Mouse (Mus musculus): ENCODE measurements around the gene Dapk1. TPM values are rescaled to one million over a fixed set of nuclear protein-coding genes. Genes with fewer than 3 reads are reported as not detected.

The Dapk1 gene
- polyA plus RNA-seq, 1 experiment from 2014 or later: 16.3 TPM

GRCm38 (mm10) chr13:60672882-60673675 lies 71.3 kb downstream of the Dapk1 start:
- DNase-seq (ENCODE audit: low spot score) (no peak), ATAC-seq (ENCODE audit: low read depth) (no peak)
- H3K27me3 ChIP-seq (replicated peaks; ENCODE audit: control insufficient read depth, insufficient read depth, low read length): no peaks in the 10 kb centered on the region
- H3K9ac ChIP-seq (ENCODE audit: low read depth, low read length): no peak overlapping the region
- 85% methylated on average over 11 of the region's 11 CpGs for WGBS
- H3K4me1 ChIP-seq (ENCODE audit: control insufficient read depth, insufficient read depth, low read length): peaks cover 13% of the 10 kb centered on the region
- H3K4me3 ChIP-seq (ENCODE audit: low read depth, low read length): no peak overlapping the region
- no peak overlapping the region for H3K4me2 ChIP-seq (ENCODE audit: low read depth, low read length)
- no peak overlapping the region for H3K27ac ChIP-seq (replicated peaks; ENCODE audit: low read depth, low read length)
- H3K9me3 ChIP-seq (ENCODE audit: control insufficient read depth, low read length): no peaks in the 10 kb centered on the region
- no peaks in the 10 kb centered on the region for H3K36me3 ChIP-seq (ENCODE audit: control insufficient read depth, insufficient read depth, low read length)

- no peaks in the 10 kb centered on the region for H3K36me3 ChIP-seq (ENCODE audit: control insufficient read depth, insufficient read depth, low read length)
- ATAC-seq (ENCODE audit: low read depth): no peak
- H3K27ac ChIP-seq (replicated peaks; ENCODE audit: low read depth, low read length): no peak overlapping the region
- no peak for DNase-seq (ENCODE audit: low spot score)
- WGBS: 23% methylated on average over 2 of the region's 2 CpGs
- no peak overlapping the region for H3K4me3 ChIP-seq (ENCODE audit: low read depth, low read length)
- no peak overlapping the region for H3K9ac ChIP-seq (ENCODE audit: low read depth, low read length)
- H3K4me1 ChIP-seq (ENCODE audit: control insufficient read depth, insufficient read depth, low read length): peaks cover 13% of the 10 kb centered on the region
- no peaks in the 10 kb centered on the region for H3K27me3 ChIP-seq (replicated peaks; ENCODE audit: control insufficient read depth, insufficient read depth, low read length)
- 0 out of 2 replicates have a peak overlapping the region, but pooled peaks have one; percentile 35 for H3K4me2 ChIP-seq (ENCODE audit: low read depth, low read length)
- no peaks in the 10 kb centered on the region for H3K9me3 ChIP-seq (ENCODE audit: control insufficient read depth, low read length)
Observed at GRCm38 (mm10) chr13:60674301-60674700, 72.6 kb downstream of the Dapk1 start.

GRCm38 (mm10) chr13:60674911-60675310 lies 73.2 kb downstream of the Dapk1 start:
- Histone ChIP-seq H3K9me3 (ENCODE audit: control insufficient read depth, low read length) (no peaks in the 10 kb centered on the region), H3K4me3 (ENCODE audit: low read depth, low read length) (no peak overlapping the region), H3K27me3 (replicated peaks; ENCODE audit: control insufficient read depth, insufficient read depth, low read length) (no peaks in the 10 kb centered on the region), H3K9ac (ENCODE audit: low read depth, low read length) (no peak overlapping the region), H3K36me3 (ENCODE audit: control insufficient read depth, insufficient read depth, low read length) (no peaks in the 10 kb centered on the region), H3K4me1 (ENCODE audit: control insufficient read depth, insufficient read depth, low read length) (peaks cover 13% of the 10 kb centered on the region), H3K27ac (replicated peaks; ENCODE audit: low read depth, low read length) (no peak overlapping the region), H3K4me2 (ENCODE audit: low read depth, low read length) (peak overlapping the region; percentile 35; the same call in 1 of the 2 replicates)
- no peak for DNase-seq (ENCODE audit: low spot score)
- ATAC-seq (ENCODE audit: low read depth): no peak
- 19% methylated on average over 9 of the region's 9 CpGs for WGBS

GRCm38 (mm10) chr13:60675416-60675815 lies 73.7 kb downstream of the Dapk1 start:
- no peaks in the 10 kb centered on the region for H3K9me3 ChIP-seq (ENCODE audit: control insufficient read depth, low read length)
- no peak for ATAC-seq (ENCODE audit: low read depth)
- WGBS: 72% methylated on average over 4 of the region's 4 CpGs
- H3K27ac ChIP-seq (replicated peaks; ENCODE audit: low read depth, low read length): no peak overlapping the region
- no peak overlapping the region for H3K9ac ChIP-seq (ENCODE audit: low read depth, low read length)
- H3K36me3 ChIP-seq (ENCODE audit: control insufficient read depth, insufficient read depth, low read length): no peaks in the 10 kb centered on the region
- H3K4me2 ChIP-seq (ENCODE audit: low read depth, low read length): no peak overlapping the region
- no peak overlapping the region for H3K4me3 ChIP-seq (ENCODE audit: low read depth, low read length)
- H3K4me1 ChIP-seq (ENCODE audit: control insufficient read depth, insufficient read depth, low read length): peaks cover 13% of the 10 kb centered on the region
- no peaks in the 10 kb centered on the region for H3K27me3 ChIP-seq (replicated peaks; ENCODE audit: control insufficient read depth, insufficient read depth, low read length)
- no peak for DNase-seq (ENCODE audit: low spot score)

GRCm38 (mm10) chr13:60678912-60679311 lies 77.2 kb downstream of the Dapk1 start:
- Histone ChIP-seq H3K36me3 (ENCODE audit: control insufficient read depth, insufficient read depth, low read length) (no peaks in the 10 kb centered on the region), H3K4me3 (ENCODE audit: low read depth, low read length) (no peak overlapping the region), H3K4me1 (ENCODE audit: control insufficient read depth, insufficient read depth, low read length) (peaks cover 11% of the 10 kb centered on the region), H3K27me3 (replicated peaks; ENCODE audit: control insufficient read depth, insufficient read depth, low read length) (no peaks in the 10 kb centered on the region), H3K9me3 (ENCODE audit: control insufficient read depth, low read length) (no peaks in the 10 kb centered on the region), H3K4me2 (ENCODE audit: low read depth, low read length) (no peak overlapping the region), H3K9ac (ENCODE audit: low read depth, low read length) (no peak overlapping the region), H3K27ac (replicated peaks; ENCODE audit: low read depth, low read length) (no peak overlapping the region)
- DNase-seq (ENCODE audit: low spot score): no peak
- WGBS: 61% methylated on average over 6 of the region's 6 CpGs
- no peak for ATAC-seq (ENCODE audit: low read depth)

GRCm38 (mm10) chr13:60682714-60683695 lies 81.3 kb downstream of the Dapk1 start:
- no peak for ATAC-seq (ENCODE audit: low read depth)
- Histone ChIP-seq H3K27me3 (replicated peaks; ENCODE audit: control insufficient read depth, insufficient read depth, low read length) (no peaks in the 10 kb centered on the region), H3K4me2 (ENCODE audit: low read depth, low read length) (no peak overlapping the region), H3K27ac (replicated peaks; ENCODE audit: low read depth, low read length) (no peak overlapping the region), H3K36me3 (ENCODE audit: control insufficient read depth, insufficient read depth, low read length) (no peaks in the 10 kb centered on the region), H3K4me3 (ENCODE audit: low read depth, low read length) (no peak overlapping the region), H3K4me1 (ENCODE audit: control insufficient read depth, insufficient read depth, low read length) (peaks cover 37% of the 10 kb centered on the region), H3K9ac (ENCODE audit: low read depth, low read length) (no peak overlapping the region), H3K9me3 (ENCODE audit: control insufficient read depth, low read length) (no peaks in the 10 kb centered on the region)
- WGBS: 80% methylated on average over 15 of the region's 15 CpGs
- DNase-seq (ENCODE audit: low spot score): no peak

GRCm38 (mm10) chr13:60684050-60684760 lies 82.5 kb downstream of the Dapk1 start:
- H3K4me1 ChIP-seq (ENCODE audit: control insufficient read depth, insufficient read depth, low read length): peaks cover 37% of the 10 kb centered on the region

GRCm38 (mm10) chr13:60684806-60685205 lies 83.1 kb downstream of the Dapk1 start:
- ATAC-seq (ENCODE audit: low read depth) (no peak), DNase-seq (ENCODE audit: low spot score) (no peak)
- H3K9ac ChIP-seq (ENCODE audit: low read depth, low read length): no peak overlapping the region
- H3K4me3 ChIP-seq (ENCODE audit: low read depth, low read length): no peak overlapping the region
- peaks cover 37% of the 10 kb centered on the region for H3K4me1 ChIP-seq (ENCODE audit: control insufficient read depth, insufficient read depth, low read length)
- H3K36me3 ChIP-seq (ENCODE audit: control insufficient read depth, insufficient read depth, low read length): no peaks in the 10 kb centered on the region
- no peak overlapping the region for H3K4me2 ChIP-seq (ENCODE audit: low read depth, low read length)
- peak overlapping the region; percentile 52; the same call in 1 of the 2 replicates for H3K27ac ChIP-seq (replicated peaks; ENCODE audit: low read depth, low read length)
- H3K9me3 ChIP-seq (ENCODE audit: control insufficient read depth, low read length): no peaks in the 10 kb centered on the region
- H3K27me3 ChIP-seq (replicated peaks; ENCODE audit: control insufficient read depth, insufficient read depth, low read length): no peaks in the 10 kb centered on the region
- 71% methylated on average over 8 of the region's 8 CpGs for WGBS

More at GRCm38 (mm10) chr13:60684050-60684760, 82.5 kb downstream of the Dapk1 start:
- ATAC-seq (ENCODE audit: low read depth): peak; percentile 47; the same call in 1 of the 2 replicates
- 43% methylated on average over 10 of the region's 10 CpGs for WGBS
- DNase-seq (ENCODE audit: low spot score): peak; percentile 86
- no peak overlapping the region for H3K9ac ChIP-seq (ENCODE audit: low read depth, low read length)
- H3K4me2 ChIP-seq (ENCODE audit: low read depth, low read length): no peak overlapping the region
- H3K27ac ChIP-seq (replicated peaks; ENCODE audit: low read depth, low read length): peak overlapping the region; percentile 33; the same call in 1 of the 2 replicates
- no peaks in the 10 kb centered on the region for H3K27me3 ChIP-seq (replicated peaks; ENCODE audit: control insufficient read depth, insufficient read depth, low read length)
- no peaks in the 10 kb centered on the region for H3K36me3 ChIP-seq (ENCODE audit: control insufficient read depth, insufficient read depth, low read length)
- no peaks in the 10 kb centered on the region for H3K9me3 ChIP-seq (ENCODE audit: control insufficient read depth, low read length)
- H3K4me3 ChIP-seq (ENCODE audit: low read depth, low read length): no peak overlapping the region
